Mouse (Mus musculus) stomach, embryonic 14.5 days (tissue): ENCODE measurements around the gene Sh3rf3. TPM values are rescaled to one million over a fixed set of nuclear protein-coding genes. Genes with fewer than 3 reads are reported as not detected.

Source experiments
- ATAC-seq: fragments of 200-750 bp; cut with Nextera tagmentation; 2 replicates; pipeline ENCODE4 v1.8.0; 2017; ENCODE audit warnings: low read depth, moderate TSS enrichment; ENCODE audit not compliant: insufficient number of reproducible peaks, insufficient read depth, low FRiP score
- H3K27ac ChIP-seq: fragments of 300-500 bp; sonication (generic); 2 replicates; pipeline ENCODE4 v1.5.1; 2014; ENCODE audit warnings: mild to moderate bottlenecking, low read length, moderate library complexity, mixed read lengths
- H3K27me3 ChIP-seq: fragments of 300-500 bp; sonication (generic); 2 replicates; pipeline ENCODE4 v1.6.1; 2014; ENCODE audit warnings: low read length, control low read depth, mixed read lengths; ENCODE audit not compliant: control insufficient read depth, insufficient read depth
- H3K36me3 ChIP-seq: fragments of 300-500 bp; sonication (generic); 2 replicates; pipeline ENCODE4 v1.6.1; 2014; ENCODE audit warnings: mild to moderate bottlenecking, control low read depth, low read length, moderate library complexity, mixed read lengths; ENCODE audit not compliant: control insufficient read depth, insufficient read depth
- H3K4me1 ChIP-seq: fragments of 300-500 bp; sonication (generic); 2 replicates; pipeline ENCODE4 v1.6.1; 2014; ENCODE audit warnings: low read length, control low read depth, mixed read lengths; ENCODE audit not compliant: control insufficient read depth, insufficient read depth
- H3K4me2 ChIP-seq: fragments of 300-500 bp; sonication (generic); replicated peaks from 2 replicates; pipeline ENCODE4 v1.6.1; 2014; ENCODE audit warnings: low read depth, low read length, control low read depth
- H3K4me3 ChIP-seq: fragments of 300-500 bp; sonication (generic); 2 replicates; pipeline ENCODE4 v1.5.1; 2014; ENCODE audit warnings: low read depth, low read length, control low read depth
- H3K9ac ChIP-seq: fragments of 300-500 bp; sonication (generic); replicated peaks from 2 replicates; pipeline ENCODE4 v1.6.1; 2014; ENCODE audit warnings: low read depth, mild to moderate bottlenecking, control low read depth, low read length, moderate library complexity, mixed read lengths
- H3K9me3 ChIP-seq: fragments of 300-500 bp; sonication (generic); 2 replicates; pipeline ENCODE4 v1.6.1; 2016; ENCODE audit warnings: low read depth, low read length, control low read depth; ENCODE audit not compliant: control insufficient read depth
- WGBS: fragments of 180-500 bp; shearing (Covaris S2); extraction: QIAGEN DNeasy Blood & Tissue Kit; methylation state at CpG from one replicate; pipeline ENCODE4 v1.1.7; 2014; 5-methylcytosine and 5-hydroxymethylcytosine counted together
- polyA plus RNA-seq: library from polyadenylated mRNA; unstranded; fragments of >200 nt; fragmentation: Nextera tagmentation; extraction: Ambion mirVana; gene quantifications from 2 replicates; pipeline ENCODE4 v1.2.1, GENCODE M21; 2014

Sh3rf3 gene
- polyA plus RNA-seq, 1 experiment from 2014 or later = 1.2 TPM

- Histone ChIP-seq H3K27ac (no peak overlapping the region), H3K4me3 (no peak overlapping the region), H3K36me3 (no peaks in the 10 kb centered on the region), H3K4me2 (no peak overlapping the region), H3K4me1 (no peaks in the 10 kb centered on the region), H3K9me3 (no peaks in the 10 kb centered on the region), H3K27me3 (no peaks in the 10 kb centered on the region), H3K9ac (no peak overlapping the region)
- 63% methylated on average over 2 of the region's 2 CpGs for WGBS
- no peak for ATAC-seq
Measured at GRCm38 (mm10) chr10:58864735-58865134, 51.6 kb downstream of the Sh3rf3 start.

- Histone ChIP-seq H3K4me3 (no peak overlapping the region), H3K9me3 (no peaks in the 10 kb centered on the region), H3K4me2 (no peak overlapping the region), H3K27ac (no peak overlapping the region), H3K9ac (no peak overlapping the region), H3K4me1 (no peaks in the 10 kb centered on the region), H3K36me3 (no peaks in the 10 kb centered on the region), H3K27me3 (no peaks in the 10 kb centered on the region)
- 83% methylated on average over 2 of the region's 2 CpGs for WGBS
- no peak for ATAC-seq
Measured at GRCm38 (mm10) chr10:58867536-58867935, 54.4 kb downstream of the Sh3rf3 start.

GRCm38 (mm10) chr10:58869836-58870235 lies 56.7 kb downstream of the Sh3rf3 start:
- no peak overlapping the region for H3K4me2 ChIP-seq
- 96% methylated on average over 1 of the region's 1 CpGs for WGBS
- no peak for ATAC-seq
- no peak overlapping the region for H3K4me3 ChIP-seq
- H3K4me1 ChIP-seq = no peaks in the 10 kb centered on the region
- no peak overlapping the region for H3K9ac ChIP-seq
- H3K27ac ChIP-seq = no peak overlapping the region
- H3K36me3 ChIP-seq = no peaks in the 10 kb centered on the region
- no peaks in the 10 kb centered on the region for H3K9me3 ChIP-seq
- H3K27me3 ChIP-seq = no peaks in the 10 kb centered on the region

GRCm38 (mm10) chr10:58871149-58871820 lies 58.1 kb downstream of the Sh3rf3 start:
- Histone ChIP-seq H3K4me3 (no peak overlapping the region), H3K9ac (no peak overlapping the region), H3K27me3 (no peaks in the 10 kb centered on the region), H3K36me3 (no peaks in the 10 kb centered on the region), H3K4me1 (no peaks in the 10 kb centered on the region), H3K9me3 (no peaks in the 10 kb centered on the region), H3K4me2 (no peak overlapping the region), H3K27ac (no peak overlapping the region)
- 78% methylated on average over 10 of the region's 10 CpGs for WGBS
- ATAC-seq = no peak

DNA sequence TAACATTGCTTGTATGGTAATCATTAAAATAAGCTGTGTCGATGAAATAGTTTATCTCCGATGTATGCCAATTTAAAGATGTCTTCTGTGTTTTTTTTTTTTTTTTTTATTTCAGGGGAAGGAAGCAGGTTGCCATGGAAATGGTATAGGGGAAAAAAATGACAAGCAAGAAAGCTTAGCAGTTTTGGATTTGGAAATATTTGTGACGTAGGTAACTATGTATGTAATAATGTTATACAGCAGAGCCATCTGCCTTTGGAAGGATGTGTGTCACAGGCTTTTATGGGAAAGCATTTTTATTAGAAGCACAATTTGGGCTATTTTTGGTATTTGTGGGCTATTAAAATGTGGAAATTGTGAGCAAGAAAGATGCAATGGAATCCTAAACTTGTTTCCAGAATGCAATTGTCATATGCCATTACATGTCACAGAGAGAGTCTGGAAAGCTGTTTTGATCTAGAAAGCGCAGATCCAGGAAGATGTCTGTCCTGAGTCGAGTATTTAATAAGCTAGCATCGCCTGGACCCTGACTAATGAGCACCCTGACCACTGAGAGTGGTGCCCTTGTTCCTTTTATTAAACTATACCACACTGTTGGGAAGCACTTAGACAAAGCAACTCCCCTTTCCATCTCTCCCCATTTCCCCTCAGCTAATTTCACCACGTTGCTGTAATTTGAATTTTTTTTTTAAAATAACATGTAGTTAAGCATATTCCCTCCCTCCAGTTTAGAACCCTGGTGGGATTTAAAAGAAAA lies 58.8 kb downstream of the Sh3rf3 start:
- Histone ChIP-seq H3K36me3 (no peaks in the 10 kb centered on the region), H3K4me1 (no peaks in the 10 kb centered on the region), H3K27me3 (no peaks in the 10 kb centered on the region), H3K9me3 (no peaks in the 10 kb centered on the region), H3K4me3 (no peak overlapping the region), H3K4me2 (no peak overlapping the region), H3K9ac (no peak overlapping the region), H3K27ac (no peak overlapping the region)
- 81% methylated on average over 7 of the region's 7 CpGs for WGBS
- no peak for ATAC-seq

DNA sequence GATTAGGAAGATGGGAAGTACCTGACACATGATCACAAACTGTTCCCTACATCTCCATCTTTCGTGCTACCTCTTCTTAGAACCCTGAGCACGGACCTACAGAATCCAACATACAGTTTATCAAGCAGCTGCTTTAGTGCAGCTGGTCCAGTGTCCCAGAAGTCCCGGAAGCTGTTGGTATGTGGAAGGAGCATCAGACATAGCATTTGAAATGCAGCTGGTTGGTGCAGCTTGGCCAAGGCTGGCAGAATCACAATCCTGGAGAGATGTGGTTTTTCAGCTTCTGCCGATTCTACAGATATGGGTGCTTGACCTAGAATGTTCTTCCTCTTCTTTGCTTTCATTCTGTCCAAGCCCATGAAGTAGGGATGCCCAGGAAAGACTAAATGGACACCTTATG lies 64.7 kb downstream of the Sh3rf3 start:
- Histone ChIP-seq H3K4me2 (no peak overlapping the region), H3K9me3 (no peaks in the 10 kb centered on the region), H3K4me1 (no peaks in the 10 kb centered on the region), H3K27me3 (no peaks in the 10 kb centered on the region), H3K36me3 (no peaks in the 10 kb centered on the region), H3K27ac (no peak overlapping the region), H3K9ac (no peak overlapping the region), H3K4me3 (no peak overlapping the region)
- 88% methylated on average over 4 of the region's 4 CpGs for WGBS
- no peak for ATAC-seq

DNA sequence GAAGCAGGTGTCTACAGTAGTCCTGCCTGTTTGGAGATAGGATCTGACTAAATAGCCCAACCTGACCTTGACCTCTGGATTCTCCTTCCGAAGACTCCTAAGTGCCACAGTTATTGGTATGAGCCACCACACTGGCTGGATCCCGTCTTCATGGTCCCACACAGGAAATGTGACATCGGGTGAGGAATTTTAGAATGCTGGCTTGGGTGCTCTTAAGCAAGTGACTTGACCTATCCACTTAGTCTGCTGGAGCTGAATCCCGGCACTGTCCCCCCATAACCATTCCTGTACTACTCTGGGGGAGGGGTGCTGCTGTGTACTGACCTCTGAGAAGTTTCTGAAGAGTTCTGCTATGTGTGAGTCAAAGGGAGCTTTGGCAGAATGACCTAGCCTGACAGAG lies 65.5 kb downstream of the Sh3rf3 start:
- Histone ChIP-seq H3K36me3 (no peaks in the 10 kb centered on the region), H3K4me3 (no peak overlapping the region), H3K27ac (no peak overlapping the region), H3K4me2 (no peak overlapping the region), H3K9me3 (no peaks in the 10 kb centered on the region), H3K9ac (no peak overlapping the region), H3K4me1 (no peaks in the 10 kb centered on the region), H3K27me3 (no peaks in the 10 kb centered on the region)
- 83% methylated on average over 4 of the region's 4 CpGs for WGBS
- no peak for ATAC-seq

- H3K9ac ChIP-seq = no peak overlapping the region
- H3K4me2 ChIP-seq = no peak overlapping the region
- no peaks in the 10 kb centered on the region for H3K27me3 ChIP-seq
- H3K4me1 ChIP-seq = no peaks in the 10 kb centered on the region
- no peak for ATAC-seq
- 71% methylated on average over 2 of the region's 2 CpGs for WGBS
- H3K9me3 ChIP-seq = no peaks in the 10 kb centered on the region
- H3K27ac ChIP-seq = no peak overlapping the region
- no peaks in the 10 kb centered on the region for H3K36me3 ChIP-seq
- no peak overlapping the region for H3K4me3 ChIP-seq
Measured at GRCm38 (mm10) chr10:58882741-58883140, 69.6 kb downstream of the Sh3rf3 start.
